Mouse (Mus musculus) heart, postnatal 25 days (tissue): ENCODE measurements around the gene Gimap7. TPM values are rescaled to one million over a fixed set of nuclear protein-coding genes. Genes with fewer than 3 reads are reported as not detected.
A peak's percentile ranks its signal among the peaks of the same experiment; 100 is the strongest.

Source experiments
- DNase-seq: peaks from one replicate; pipeline ENCODE4 v3.0.0; 2022; ENCODE audit warnings: low spot score
- intact Hi-C: fragments of 180-260 bp; cut with DNase I; formaldehyde crosslinking; loops from one replicate; pipeline ENCODE4 v1.15.1; 2025
- total RNA-seq, 2 experiments: library from RNA; stranded (reverse); gene quantifications; 2 replicates each; pipeline ENCODE4 v1.2.3; 2021

Gene Gimap7
- total RNA-seq, 2 experiments from 2014 or later, result 0.39 TPM; not detected in 1

- intact Hi-C loops, result loop anchor here (2.0 kb wide), 1 partner anchor 18 kb away; no protein-coding TSS in a partner anchor
- DNase-seq, result no peak
Measured at GRCm38 (mm10) chr6:48687077-48687476, 31.3 kb upstream of the Gimap7 start.

GRCm38 (mm10) chr6:48689320-48689719 lies 29.1 kb upstream of the Gimap7 start:
- DNase-seq, result no peak
- intact Hi-C loops, result no loop called here

GRCm38 (mm10) chr6:48692962-48693361 lies 25.5 kb upstream of the Gimap7 start:
- intact Hi-C loops, result no loop called here

GRCm38 (mm10) chr6:48696830-48697554 lies 21.4 kb upstream of the Gimap7 start:
- intact Hi-C loops, result no loop called here
- DNase-seq, result no peak

More at GRCm38 (mm10) chr6:48692962-48693361, 25.5 kb upstream of the Gimap7 start:
- DNase-seq, result no peak

GRCm38 (mm10) chr6:48697555-48697930 lies 20.9 kb upstream of the Gimap7 start:
- intact Hi-C loops, result no loop called here
- no peak for DNase-seq

GRCm38 (mm10) chr6:48698066-48698856 lies 20.2 kb upstream of the Gimap7 start:
- intact Hi-C loops, result no loop called here
- no peak for DNase-seq

- no peak for DNase-seq
- intact Hi-C loops, result no loop called here
Measured at GRCm38 (mm10) chr6:48698888-48699287, 19.5 kb upstream of the Gimap7 start.

- DNase-seq, result peak; percentile 35
- intact Hi-C loops, result loop anchor here (5.0 kb wide), 2 partner anchors 42 to 53 kb away; partner anchors contain the start of gene Gimap8
Measured at GRCm38 (mm10) chr6:48700251-48701075, 18.0 kb upstream of the Gimap7 start.

- DNase-seq, result no peak
- intact Hi-C loops, result loop anchor here (5.0 kb wide), 2 partner anchors 40 to 55 kb away; partner anchors contain the start of gene Gimap8
Measured at GRCm38 (mm10) chr6:48702146-48702545, 16.3 kb upstream of the Gimap7 start.

- no peak for DNase-seq
- intact Hi-C loops, result loop anchor here (5.0 kb wide), 2 partner anchors 40 to 55 kb away; partner anchors contain the start of gene Gimap8
Measured at GRCm38 (mm10) chr6:48702601-48703000, 15.8 kb upstream of the Gimap7 start.

GRCm38 (mm10) chr6:48704146-48704545 lies 14.3 kb upstream of the Gimap7 start:
- DNase-seq, result no peak
- intact Hi-C loops, result loop anchor here (2.0 to 5.0 kb wide), 3 partner anchors 17 to 57 kb away; partner anchors contain the start of gene Gimap8

GRCm38 (mm10) chr6:48706130-48706529 lies 12.3 kb upstream of the Gimap7 start:
- intact Hi-C loops, result no loop called here
- no peak for DNase-seq

- DNase-seq, result no peak
- intact Hi-C loops, result no loop called here
Measured at GRCm38 (mm10) chr6:48720326-48720725, 1.9 kb downstream of the Gimap7 start.

GRCm38 (mm10) chr6:48723468-48723867 lies 5.0 kb downstream of the Gimap7 start:
- no peak for DNase-seq
- intact Hi-C loops, result no loop called here

GRCm38 (mm10) chr6:48725476-48725875 lies 7.1 kb downstream of the Gimap7 start:
- peak; percentile 44 for DNase-seq
- intact Hi-C loops, result no loop called here

GRCm38 (mm10) chr6:48727761-48728160 lies 9.3 kb downstream of the Gimap7 start:
- DNase-seq, result no peak
- intact Hi-C loops, result no loop called here

GRCm38 (mm10) chr6:48732864-48733304 lies 14.5 kb downstream of the Gimap7 start:
- no peak for DNase-seq
- intact Hi-C loops, result no loop called here

GRCm38 (mm10) chr6:48733660-48734059 lies 15.2 kb downstream of the Gimap7 start:
- no peak for DNase-seq
- intact Hi-C loops, result no loop called here

- intact Hi-C loops, result no loop called here
- no peak for DNase-seq
Measured at GRCm38 (mm10) chr6:48737053-48737452, 18.6 kb downstream of the Gimap7 start.

GRCm38 (mm10) chr6:48737688-48738087 lies 19.3 kb downstream of the Gimap7 start:
- DNase-seq, result no peak
- intact Hi-C loops, result no loop called here
